Mouse (Mus musculus) heart, embryonic 11.5 days (tissue): Measurements from ENCODE around the gene Rbm47. TPM values are rescaled to one million over a fixed set of nuclear protein-coding genes. Genes with fewer than 3 reads are reported as not detected.
"Not testable (repeated sequence)": the region's sequence is repeated elsewhere in the genome, so short reads cannot be mapped to it uniquely, and the experiment has no call there.

Source experiments
- ATAC-seq: fragments of 200-750 bp; cut with Nextera tagmentation; replicated peaks from 2 replicates; pipeline ENCODE4 v1.8.0; 2017; ENCODE audit warnings: moderate library complexity; ENCODE audit not compliant: insufficient number of reproducible peaks, low FRiP score, low TSS enrichment
- H3K27ac ChIP-seq: fragments of 300-500 bp; sonication (generic); 2 replicates; pipeline ENCODE4 v1.5.1; 2014; ENCODE audit warnings: mild to moderate bottlenecking, low read depth, low read length
- H3K27me3 ChIP-seq: fragments of 300-500 bp; sonication (generic); 2 replicates; pipeline ENCODE4 v1.6.1; 2014; ENCODE audit warnings: mild to moderate bottlenecking, low read length, mixed read lengths; ENCODE audit not compliant: control insufficient read depth, insufficient read depth
- H3K36me3 ChIP-seq: fragments of 300-500 bp; sonication (generic); 2 replicates; pipeline ENCODE4 v1.6.1; 2014; ENCODE audit warnings: mild to moderate bottlenecking, low read length, moderate library complexity, mixed read lengths; ENCODE audit not compliant: control insufficient read depth, insufficient read depth
- H3K4me1 ChIP-seq: fragments of 300-500 bp; sonication (generic); 2 replicates; pipeline ENCODE4 v1.6.1; 2014; ENCODE audit warnings: low read length; ENCODE audit not compliant: control insufficient read depth, insufficient read depth
- H3K4me2 ChIP-seq: fragments of 300-500 bp; sonication (generic); 2 replicates; pipeline ENCODE4 v1.6.1; 2014; ENCODE audit warnings: mild to moderate bottlenecking, moderate library complexity
- H3K4me3 ChIP-seq: fragments of 300-500 bp; sonication (generic); 2 replicates; pipeline ENCODE4 v1.5.1; 2014; ENCODE audit warnings: low read depth, low read length
- H3K9ac ChIP-seq: fragments of 300-500 bp; sonication (generic); 2 replicates; pipeline ENCODE4 v1.6.1; 2014; ENCODE audit warnings: mild to moderate bottlenecking, low read depth, low read length, moderate library complexity
- H3K9me3 ChIP-seq: fragments of 300-500 bp; sonication (generic); replicated peaks from 2 replicates; pipeline ENCODE4 v1.6.1; 2016; ENCODE audit warnings: low read length; ENCODE audit not compliant: control insufficient read depth
- WGBS: fragments of 180-500 bp; shearing (Covaris S2); extraction: QIAGEN DNeasy Blood & Tissue Kit; methylation state at CpG from one replicate; pipeline ENCODE4 v1.1.7; 2014; ENCODE audit not compliant: insufficient replicate concordance; 5-methylcytosine and 5-hydroxymethylcytosine counted together
- polyA plus RNA-seq: library from polyadenylated mRNA; unstranded; fragments of >200 nt; fragmentation: Nextera tagmentation; extraction: Ambion mirVana; gene quantifications from 2 replicates; pipeline ENCODE4 v1.2.1, GENCODE M21; 2014

Rbm47 gene
- polyA plus RNA-seq, 1 experiment from 2014 or later = 1.8 TPM

DNA sequence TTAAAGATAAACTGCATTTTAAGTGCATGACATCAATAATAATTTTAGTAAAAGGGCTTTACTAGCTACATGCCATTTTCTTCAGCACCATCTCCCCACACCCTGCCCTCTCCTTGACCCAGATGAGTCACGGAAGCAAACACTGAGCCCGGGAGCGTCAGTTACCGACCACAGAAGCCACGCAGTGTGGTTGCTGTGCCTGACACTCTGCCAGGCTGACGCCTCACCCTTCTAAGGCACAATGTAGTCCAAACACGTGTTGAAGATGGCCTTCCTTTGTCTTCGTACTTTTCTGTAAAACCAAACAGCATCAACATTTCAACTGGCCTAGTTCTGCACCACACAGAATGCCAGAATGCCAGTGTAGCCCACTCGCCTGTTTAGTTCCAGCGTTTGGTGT lies 27.1 kb upstream of the Rbm47 start:
- no peaks in the 10 kb centered on the region for H3K9me3 ChIP-seq
- WGBS = 57% methylated on average over 10 of the region's 10 CpGs
- H3K9ac ChIP-seq = no peak overlapping the region
- ATAC-seq = no peak
- no peaks in the 10 kb centered on the region for H3K4me1 ChIP-seq
- no peak overlapping the region for H3K27ac ChIP-seq
- H3K36me3 ChIP-seq = no peaks in the 10 kb centered on the region
- no peaks in the 10 kb centered on the region for H3K27me3 ChIP-seq
- H3K4me2 ChIP-seq = no peak overlapping the region
- no peak overlapping the region for H3K4me3 ChIP-seq

GRCm38 (mm10) chr5:66195323-66195722 lies 22.4 kb upstream of the Rbm47 start:
- Histone ChIP-seq H3K27me3 (no peaks in the 10 kb centered on the region), H3K4me3 (no peak overlapping the region), H3K9ac (no peak overlapping the region), H3K4me1 (no peaks in the 10 kb centered on the region), H3K9me3 (no peaks in the 10 kb centered on the region), H3K4me2 (no peak overlapping the region), H3K36me3 (no peaks in the 10 kb centered on the region), H3K27ac (no peak overlapping the region)
- 79% methylated on average over 10 of the region's 10 CpGs for WGBS
- no peak for ATAC-seq

- H3K9me3 ChIP-seq = no peaks in the 10 kb centered on the region
- WGBS = 83% methylated on average over 11 of the region's 11 CpGs
- H3K27me3 ChIP-seq = no peaks in the 10 kb centered on the region
Observed at GRCm38 (mm10) chr5:66193218-66193846, 20.4 kb upstream of the Rbm47 start.

GRCm38 (mm10) chr5:66191185-66191503 lies 18.2 kb upstream of the Rbm47 start:
- ATAC-seq = no peak
- Histone ChIP-seq H3K27me3 (no peaks in the 10 kb centered on the region), H3K36me3 (no peaks in the 10 kb centered on the region), H3K4me1 (no peaks in the 10 kb centered on the region), H3K27ac (no peak overlapping the region), H3K4me2 (no peak overlapping the region), H3K9ac (no peak overlapping the region), H3K4me3 (no peak overlapping the region), H3K9me3 (no peaks in the 10 kb centered on the region)
- WGBS = 71% methylated on average over 7 of the region's 7 CpGs

More at GRCm38 (mm10) chr5:66193218-66193846, 20.4 kb upstream of the Rbm47 start:
- no peaks in the 10 kb centered on the region for H3K36me3 ChIP-seq
- H3K4me2 ChIP-seq = no peak overlapping the region
- ATAC-seq = no peak
- no peaks in the 10 kb centered on the region for H3K4me1 ChIP-seq
- no peak overlapping the region for H3K9ac ChIP-seq
- H3K27ac ChIP-seq = no peak overlapping the region
- no peak overlapping the region for H3K4me3 ChIP-seq

DNA sequence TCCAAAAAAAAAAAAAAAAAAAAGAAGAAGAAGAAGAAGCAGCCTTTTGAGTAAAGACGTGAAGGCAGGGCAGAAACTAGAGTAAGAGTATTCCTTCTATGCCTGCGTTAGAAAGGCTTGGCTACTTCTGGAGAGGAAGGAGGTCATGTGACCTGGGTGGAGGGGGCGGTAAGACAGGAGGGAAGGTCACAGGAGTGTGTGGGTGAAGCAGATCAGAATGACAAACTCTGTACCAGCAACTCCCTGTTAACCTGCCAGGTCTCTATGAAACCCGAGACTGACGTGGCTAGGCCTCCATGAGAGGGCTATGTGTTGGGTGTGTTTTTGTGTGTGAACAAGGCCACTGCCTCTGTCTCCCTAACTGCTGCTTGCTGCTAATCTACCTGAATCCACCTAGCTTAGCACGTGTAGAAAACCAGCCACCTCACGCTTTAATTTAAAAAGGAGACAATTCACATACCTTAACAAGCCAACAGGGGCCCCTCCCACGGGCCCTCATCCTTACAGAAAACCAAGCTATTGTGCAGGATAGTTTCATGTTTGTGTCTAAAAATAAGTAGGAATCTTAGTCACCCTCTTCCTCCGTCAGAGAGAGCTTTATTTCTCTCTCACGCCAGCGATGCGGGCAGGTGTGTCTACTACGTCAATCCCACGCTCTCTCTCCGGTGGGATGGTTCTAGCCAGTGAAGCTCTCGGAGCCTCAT lies 17.7 kb upstream of the Rbm47 start:
- no peaks in the 10 kb centered on the region for H3K36me3 ChIP-seq
- ATAC-seq = no peak
- H3K27ac ChIP-seq = no peak overlapping the region
- WGBS = 77% methylated on average over 16 of the region's 16 CpGs
- no peaks in the 10 kb centered on the region for H3K27me3 ChIP-seq
- H3K4me1 ChIP-seq = no peaks in the 10 kb centered on the region
- no peaks in the 10 kb centered on the region for H3K9me3 ChIP-seq
- H3K4me2 ChIP-seq = no peak overlapping the region
- no peak overlapping the region for H3K9ac ChIP-seq
- no peak overlapping the region for H3K4me3 ChIP-seq

DNA sequence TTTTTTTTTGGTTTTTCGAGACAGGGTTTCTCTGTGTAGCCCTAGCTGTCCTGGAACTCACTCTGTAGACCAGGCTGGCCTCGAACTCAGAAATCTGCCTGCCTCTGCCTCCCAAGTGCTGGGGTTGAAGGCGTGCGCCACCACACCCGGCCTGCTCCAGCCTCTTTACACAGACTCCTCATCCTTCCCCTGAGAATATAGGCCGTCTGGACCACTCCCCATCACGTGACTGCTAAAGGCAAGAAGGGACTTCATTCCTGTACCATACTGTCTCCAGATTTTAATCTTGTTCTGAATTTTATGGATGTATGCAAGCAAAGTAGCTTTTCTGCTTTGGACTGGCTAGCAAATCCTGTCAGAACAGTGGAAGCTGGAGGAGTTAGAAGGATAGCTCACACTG lies 15.7 kb upstream of the Rbm47 start:
- WGBS = 90% methylated on average over 6 of the region's 7 CpGs
- H3K27me3 ChIP-seq, H3K9ac ChIP-seq, H3K4me2 ChIP-seq, H3K4me1 ChIP-seq, H3K27ac ChIP-seq, H3K9me3 ChIP-seq, ATAC-seq, H3K4me3 ChIP-seq, H3K36me3 ChIP-seq: not testable (repeated sequence)

GRCm38 (mm10) chr5:66182156-66182555 lies 9.2 kb upstream of the Rbm47 start:
- Histone ChIP-seq H3K36me3 (no peaks in the 10 kb centered on the region), H3K4me1 (no peaks in the 10 kb centered on the region), H3K9ac (no peak overlapping the region), H3K4me2 (no peak overlapping the region), H3K9me3 (no peaks in the 10 kb centered on the region), H3K27me3 (no peaks in the 10 kb centered on the region), H3K27ac (no peak overlapping the region), H3K4me3 (no peak overlapping the region)
- ATAC-seq = no peak
- WGBS = 70% methylated on average over 3 of the region's 3 CpGs

DNA sequence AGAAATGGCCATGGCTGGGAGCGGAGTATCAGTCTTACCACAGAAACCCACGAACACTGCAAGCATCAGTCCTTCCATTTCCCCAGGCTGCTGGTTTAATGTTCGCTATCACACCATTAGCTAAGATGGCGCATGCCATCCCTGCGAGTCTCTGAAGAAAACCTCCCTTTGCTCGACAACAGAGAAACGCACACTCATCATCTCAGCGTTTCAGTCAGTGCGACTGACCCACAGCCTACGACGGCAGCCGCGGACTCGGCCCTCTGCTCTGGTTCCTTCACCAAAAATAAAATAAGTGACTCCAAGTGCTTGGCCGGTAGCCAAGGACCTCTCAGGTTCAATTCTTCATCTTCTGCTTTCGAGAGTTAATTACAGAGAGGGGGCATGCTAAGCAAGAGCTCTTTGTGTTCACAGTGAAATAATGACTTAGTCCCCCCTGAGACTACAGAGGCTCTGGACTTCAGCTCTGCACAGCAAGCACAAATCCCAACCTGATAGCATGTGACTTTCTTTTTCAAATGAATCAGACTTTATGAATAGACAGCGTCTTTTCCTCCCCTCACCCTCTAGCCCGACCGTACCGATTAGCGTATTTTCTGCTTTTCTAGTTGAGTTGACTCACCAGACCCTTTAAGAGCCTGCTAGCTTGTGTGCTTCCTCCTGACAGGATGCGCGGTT lies 1.4 kb upstream of the Rbm47 start:
- 74% methylated on average over 23 of the region's 23 CpGs for WGBS
- Histone ChIP-seq H3K27me3 (no peaks in the 10 kb centered on the region), H3K36me3 (no peaks in the 10 kb centered on the region), H3K4me1 (no peaks in the 10 kb centered on the region), H3K4me2 (no peak overlapping the region), H3K4me3 (no peak overlapping the region), H3K9ac (no peak overlapping the region), H3K9me3 (no peaks in the 10 kb centered on the region), H3K27ac (no peak overlapping the region)
- ATAC-seq = no peak
